In genomic region chr2:129947847-129948553, GRCm38 (mm10) we compare ENCODE assay signal across 8 mouse cellular contexts.
DNase-seq lines count a peak whose midpoint lies in the region; ATAC-seq and TF ChIP-seq lines count a peak whose summit lies in the region.

No protein-coding gene starts in this region.

- no peaks in the 10 kb centered on the region for H3K36me3 ChIP-seq in embryonic facial prominence, embryonic 14.5 days (ENCODE audit: control insufficient read depth, insufficient read depth, low read length)
- no peaks in the 10 kb centered on the region for H3K36me3 ChIP-seq in limb, embryonic 11.5 days (ENCODE audit: control insufficient read depth, insufficient read depth, low read length)
- H3K36me3 ChIP-seq in neural tube, embryonic 12.5 days: no peaks in the 10 kb centered on the region

- H3K9ac ChIP-seq in embryonic facial prominence, embryonic 14.5 days (ENCODE audit: low read depth, low read length): peak overlapping the region; percentile 49
- peak overlapping the region; percentile 40; the same call in 1 of the 2 replicates for H3K9ac ChIP-seq in limb, embryonic 11.5 days (ENCODE audit: low read length)
- 0 out of 2 replicates have a peak overlapping the region, but pooled peaks have one; percentile 3 for H3K9ac ChIP-seq in neural tube, embryonic 12.5 days

- DNase-seq in layer of hippocampus, adult 2 months (ENCODE audit: low spot score in 2 of 2): no peak
- no peak for DNase-seq in layer of hippocampus, postnatal 36 days
- DNase-seq in embryonic facial prominence, embryonic 14.5 days (ENCODE audit: low spot score): peak; percentile 9
- peak; percentile 26 for DNase-seq in limb, embryonic 11.5 days (ENCODE audit: low spot score)
- no peak for DNase-seq in thymus, postnatal 14 days
- DNase-seq in testis, postnatal 14 days (ENCODE audit: low spot score): no peak
- DNase-seq in cerebellum, adult 9-10 months: no peak

- no peak for TF ChIP-seq CTCF in layer of hippocampus, adult 2 months (conservative IDR thresholded peaks at IDR 0.05)

- H3K9me3 ChIP-seq in embryonic facial prominence, embryonic 14.5 days (ENCODE audit: control insufficient read depth, low read length): no peaks in the 10 kb centered on the region
- no peaks in the 10 kb centered on the region for H3K9me3 ChIP-seq in limb, embryonic 11.5 days (ENCODE audit: control insufficient read depth, low read length)
- H3K9me3 ChIP-seq in neural tube, embryonic 12.5 days: no peaks in the 10 kb centered on the region

- WGBS in embryonic facial prominence, embryonic 14.5 days: 36% methylated on average over 15 of the region's 20 CpGs
- 55% methylated on average over 19 of the region's 20 CpGs for WGBS in limb, embryonic 11.5 days
- 43% methylated on average over 20 of the region's 20 CpGs for WGBS in neural tube, embryonic 12.5 days

- no peak for ATAC-seq in embryonic facial prominence, embryonic 14.5 days (ENCODE audit: low read depth)
- ATAC-seq in limb, embryonic 11.5 days (ENCODE audit: insufficient number of reproducible peaks, low FRiP score, low TSS enrichment, low read depth): no peak
- ATAC-seq in neural tube, embryonic 12.5 days (ENCODE audit: low FRiP score, low read depth): no peak

- H3K27ac ChIP-seq in layer of hippocampus, adult 2 months: no peak overlapping the region
- H3K27ac ChIP-seq in embryonic facial prominence, embryonic 14.5 days (replicated peaks; ENCODE audit: low read depth, low read length): no peak overlapping the region
- H3K27ac ChIP-seq in limb, embryonic 11.5 days (replicated peaks; ENCODE audit: low read depth, low read length): no peak overlapping the region
- no peak overlapping the region for H3K27ac ChIP-seq in neural tube, embryonic 12.5 days

- no peaks in the 10 kb centered on the region for H3K4me1 ChIP-seq in embryonic facial prominence, embryonic 14.5 days (ENCODE audit: control insufficient read depth, insufficient read depth, low read length)
- peaks cover 4% of the 10 kb centered on the region; the same call in 1 of the 2 replicates for H3K4me1 ChIP-seq in limb, embryonic 11.5 days (ENCODE audit: control insufficient read depth, insufficient read depth, low read length)
- H3K4me1 ChIP-seq in neural tube, embryonic 12.5 days: no peaks in the 10 kb centered on the region

- peak overlapping the region; percentile 46 for H3K4me2 ChIP-seq in embryonic facial prominence, embryonic 14.5 days (ENCODE audit: low read depth, low read length)
- H3K4me2 ChIP-seq in limb, embryonic 11.5 days (ENCODE audit: low read depth, severe bottlenecking): peak overlapping the region; percentile 15; the same call in 1 of the 2 replicates
- peak overlapping the region; percentile 47 for H3K4me2 ChIP-seq in neural tube, embryonic 12.5 days (replicated peaks)

- H3K4me3 ChIP-seq in layer of hippocampus, adult 2 months: peak overlapping the region; percentile 15; the same call in 1 of the 2 replicates
- H3K4me3 ChIP-seq in embryonic facial prominence, embryonic 14.5 days (ENCODE audit: low read depth, low read length): peak overlapping the region; percentile 19
- no peak overlapping the region for H3K4me3 ChIP-seq in limb, embryonic 11.5 days (ENCODE audit: low read depth, low read length)
- no peak overlapping the region for H3K4me3 ChIP-seq in neural tube, embryonic 12.5 days

- H3K27me3 ChIP-seq in embryonic facial prominence, embryonic 14.5 days (replicated peaks; ENCODE audit: control insufficient read depth, insufficient read depth, low read length): no peaks in the 10 kb centered on the region
- H3K27me3 ChIP-seq in limb, embryonic 11.5 days (ENCODE audit: control insufficient read depth, insufficient read depth, low read length): no peaks in the 10 kb centered on the region
- no peaks in the 10 kb centered on the region for H3K27me3 ChIP-seq in neural tube, embryonic 12.5 days (replicated peaks)

Comparison
In these comparisons a context has a peak if more than half of its experiments do, and no peak if none do; other contexts are left out.
1. DNase-seq: peak in embryonic facial prominence, embryonic 14.5 days (single experiment) and limb, embryonic 11.5 days (single experiment); none in layer of hippocampus, adult 2 months (0 of 2), layer of hippocampus, postnatal 36 days (0 of 2), thymus, postnatal 14 days (single experiment), testis, postnatal 14 days (single experiment) and cerebellum, adult 9-10 months (single experiment).
2. H3K4me3 ChIP-seq: peak in layer of hippocampus, adult 2 months (single experiment) and embryonic facial prominence, embryonic 14.5 days (single experiment); none in limb, embryonic 11.5 days (single experiment) and neural tube, embryonic 12.5 days (single experiment).
3. Peak in every context shown above with its lines, with median percentiles within 50 percentile points of each other: H3K4me2 ChIP-seq and H3K9ac ChIP-seq.